Mouse (Mus musculus): ENCODE data around the gene March9. TPM values are rescaled to one million over a fixed set of nuclear protein-coding genes. Genes with fewer than 3 reads are reported as not detected.
A peak's percentile ranks its signal among the peaks of the same experiment; 100 is the strongest.

Gene March9
- polyA plus RNA-seq, 1 experiment from 2014 or later: 0.79 TPM

GRCm38 (mm10) chr10:127030336-127031296 lies 29.4 kb downstream of the March9 start, which contains the start of gene Tsfm:
TSS of gene Tsfm (minus strand) at chr10:127030840.
- peak within 1 kb of the TSS; percentile 94 for H3K27ac ChIP-seq
- no peaks in the 10 kb centered on the region for H3K27me3 ChIP-seq (ENCODE audit: low read depth, poor library complexity, severe bottlenecking)
- peak within 1 kb of the TSS; percentile 93 for H3K4me3 ChIP-seq
- H3K4me1 ChIP-seq: peaks cover 12% of the 10 kb centered on the region
- DNase-seq (ENCODE audit: low spot score): peak; percentile 94
- peaks cover 39% of the 10 kb centered on the region for H3K36me3 ChIP-seq
- WGBS: 5% methylated on average over 56 of the region's 56 CpGs
- no peaks in the 10 kb centered on the region for H3K9me3 ChIP-seq (replicated peaks)

- Histone ChIP-seq H3K27ac (no peak overlapping the region), H3K9me3 (replicated peaks) (no peaks in the 10 kb centered on the region), H3K4me1 (peaks cover 11% of the 10 kb centered on the region), H3K27me3 (ENCODE audit: low read depth, poor library complexity, severe bottlenecking) (no peaks in the 10 kb centered on the region), H3K4me3 (no peak overlapping the region), H3K36me3 (peaks cover 22% of the 10 kb centered on the region)
- 80% methylated on average over 16 of the region's 16 CpGs for WGBS
- no peak for DNase-seq (ENCODE audit: low spot score)
Measured at GRCm38 (mm10) chr10:127018422-127018821, 41.6 kb downstream of the March9 start.

GRCm38 (mm10) chr10:127017071-127017470 lies 42.9 kb downstream of the March9 start:
- WGBS: 40% methylated on average over 2 of the region's 2 CpGs
- Histone ChIP-seq H3K9me3 (replicated peaks) (no peaks in the 10 kb centered on the region), H3K4me1 (peaks cover 11% of the 10 kb centered on the region), H3K27me3 (ENCODE audit: low read depth, poor library complexity, severe bottlenecking) (no peaks in the 10 kb centered on the region), H3K4me3 (no peak overlapping the region), H3K27ac (no peak overlapping the region), H3K36me3 (peaks cover 9% of the 10 kb centered on the region)
- no peak for DNase-seq (ENCODE audit: low spot score)

- H3K4me1 ChIP-seq: peaks cover 11% of the 10 kb centered on the region
- H3K9me3 ChIP-seq (replicated peaks): no peaks in the 10 kb centered on the region
- no peaks in the 10 kb centered on the region for H3K27me3 ChIP-seq (ENCODE audit: low read depth, poor library complexity, severe bottlenecking)
- H3K4me3 ChIP-seq: no peak overlapping the region
- 0 out of 2 replicates have a peak, but pooled peaks cover 4% of the 10 kb centered on the region for H3K36me3 ChIP-seq
- WGBS: 62% methylated on average over 5 of the region's 5 CpGs
- H3K27ac ChIP-seq: 0 out of 2 replicates have a peak overlapping the region, but pooled peaks have one; percentile 10
- no peak for DNase-seq (ENCODE audit: low spot score)
Measured at GRCm38 (mm10) chr10:127016488-127016887, 43.5 kb downstream of the March9 start.

Other genes with a start within 250 kb of the March9 start
- 19.3 and 23.6 TPM in 2 replicates for gene Atp23, start 158.8 kb downstream of the March9 start, polyA plus RNA-seq (2016; fragmentation: Nextera tagmentation; extraction: Ambion mirVana)
- gene Ctdsp2, start 81.5 kb downstream of the March9 start, polyA plus RNA-seq (2016; fragmentation: Nextera tagmentation; extraction: Ambion mirVana): 45.9 and 59.0 TPM in 2 replicates
- 0.05 and 0.06 TPM in 2 replicates for gene Avil, start 59.5 kb downstream of the March9 start, polyA plus RNA-seq (2016; fragmentation: Nextera tagmentation; extraction: Ambion mirVana)
- 109 and 114 TPM in 2 replicates for gene Tsfm, start 29.3 kb downstream of the March9 start, polyA plus RNA-seq (2016; fragmentation: Nextera tagmentation; extraction: Ambion mirVana)
- 60.2 and 64.6 TPM in 2 replicates for gene Mettl1, start 18.8 kb downstream of the March9 start, polyA plus RNA-seq (2016; fragmentation: Nextera tagmentation; extraction: Ambion mirVana)
- 0.33 and 0.34 TPM in 2 replicates for gene Eef1akmt3, start 18.7 kb downstream of the March9 start, polyA plus RNA-seq (2016; fragmentation: Nextera tagmentation; extraction: Ambion mirVana)
- 0.11 and 0.24 TPM in 2 replicates for gene Cyp27b1, start 11.9 kb downstream of the March9 start, polyA plus RNA-seq (2016; fragmentation: Nextera tagmentation; extraction: Ambion mirVana)
- 3,142 and 3,162 TPM in 2 replicates for gene Cdk4, start 3.4 kb upstream of the March9 start, polyA plus RNA-seq (2016; fragmentation: Nextera tagmentation; extraction: Ambion mirVana)
- 169 and 181 TPM in 2 replicates for gene Tspan31, start 10.1 kb upstream of the March9 start, polyA plus RNA-seq (2016; fragmentation: Nextera tagmentation; extraction: Ambion mirVana)
- 0.03 TPM in 1 of 2 replicates, not detected in the other for gene Agap2, start 15.1 kb upstream of the March9 start, polyA plus RNA-seq (2016; fragmentation: Nextera tagmentation; extraction: Ambion mirVana)
- 41.3 and 49.7 TPM in 2 replicates for gene Os9, start 60.9 kb upstream of the March9 start, polyA plus RNA-seq (2016; fragmentation: Nextera tagmentation; extraction: Ambion mirVana)
- 2.8 and 3.4 TPM in 2 replicates for gene B4galnt1, start 105.0 kb upstream of the March9 start, polyA plus RNA-seq (2016; fragmentation: Nextera tagmentation; extraction: Ambion mirVana)
- gene Slc26a10, start 120.5 kb upstream of the March9 start, polyA plus RNA-seq (2016; fragmentation: Nextera tagmentation; extraction: Ambion mirVana): 3.4 and 4.1 TPM in 2 replicates
- 25.8 and 36.3 TPM in 2 replicates for gene Arhgef25, start 129.9 kb upstream of the March9 start, polyA plus RNA-seq (2016; fragmentation: Nextera tagmentation; extraction: Ambion mirVana)
- gene Dtx3, start 135.5 kb upstream of the March9 start, polyA plus RNA-seq (2016; fragmentation: Nextera tagmentation; extraction: Ambion mirVana): 91.4 and 122 TPM in 2 replicates
- 25.0 and 27.8 TPM in 2 replicates for gene Pip4k2c, start 151.4 kb upstream of the March9 start, polyA plus RNA-seq (2016; fragmentation: Nextera tagmentation; extraction: Ambion mirVana)
- gene Kif5a, start 203.2 kb upstream of the March9 start, polyA plus RNA-seq (2016; fragmentation: Nextera tagmentation; extraction: Ambion mirVana): 1.4 and 2.2 TPM in 2 replicates
- 185 and 194 TPM in 2 replicates for gene Dctn2, start 206.2 kb upstream of the March9 start, polyA plus RNA-seq (2016; fragmentation: Nextera tagmentation; extraction: Ambion mirVana)
- gene Mbd6, start 228.8 kb upstream of the March9 start, polyA plus RNA-seq (2016; fragmentation: Nextera tagmentation; extraction: Ambion mirVana): 16.7 and 18.8 TPM in 2 replicates

Data from limb, embryonic 10.5 days (tissue).